ENCODE assay signal across 18 mouse cellular contexts in genomic region chr9:98025548-98025947, GRCm38 (mm10). TPM values are rescaled to one million over a fixed set of nuclear protein-coding genes. Genes with fewer than 3 reads are reported as not detected.
"Had no signal": no experiment of that assay in that cellular context is flagged by ENCODE, and none has a peak within 500 bp of the region (broad histone marks: within the 10 kb centered on the region; RNA-seq: fewer than 3 reads in every experiment).

No protein-coding gene starts in this region.

- H3K27ac ChIP-seq: liver, embryonic 15.5 days; lung, embryonic 15.5 days; macrophage; midbrain, embryonic 13.5 days; midbrain, embryonic 15.5 days; neural tube, embryonic 12.5 days; stomach, embryonic 15.5 days; stomach, postnatal 0 days had no signal

- H3K9ac ChIP-seq: liver, embryonic 15.5 days; liver, postnatal 0 days; lung, embryonic 15.5 days; midbrain, embryonic 13.5 days; midbrain, embryonic 15.5 days; neural tube, embryonic 12.5 days; stomach, embryonic 15.5 days had no signal

- H3K4me2 ChIP-seq: liver, embryonic 15.5 days; lung, embryonic 15.5 days; midbrain, embryonic 11.5 days; midbrain, embryonic 13.5 days; midbrain, embryonic 15.5 days; neural tube, embryonic 12.5 days; stomach, embryonic 15.5 days had no signal

- ATAC-seq: liver, postnatal 0 days; lung, postnatal 0 days; midbrain, embryonic 13.5 days; midbrain, embryonic 15.5 days had no signal

- DNase-seq: liver, postnatal 0 days; lung, adult 2 months; lung, postnatal 14 days; lung, postnatal 36 days; right cerebral cortex, postnatal 25 days; thymus, adult 2 months; thymus, postnatal 36 days had no signal

- H3K36me3 ChIP-seq: liver, embryonic 15.5 days; lung, embryonic 15.5 days; midbrain, embryonic 13.5 days; midbrain, embryonic 15.5 days; neural tube, embryonic 12.5 days; stomach, embryonic 15.5 days had no signal

- H3K27me3 ChIP-seq: liver, embryonic 15.5 days; lung, embryonic 15.5 days; midbrain, embryonic 13.5 days; neural tube, embryonic 12.5 days; stomach, embryonic 15.5 days had no signal

- H3K4me3 ChIP-seq: liver, embryonic 15.5 days; lung, embryonic 15.5 days; megakaryocyte, embryonic 14.5 days; midbrain, embryonic 13.5 days; midbrain, embryonic 15.5 days; neural tube, embryonic 12.5 days; stomach, embryonic 15.5 days had no signal

- H3K9me3 ChIP-seq: liver, embryonic 15.5 days; lung, embryonic 15.5 days; midbrain, embryonic 13.5 days; midbrain, embryonic 15.5 days; neural tube, embryonic 12.5 days; stomach, embryonic 15.5 days had no signal

- H3K4me1 ChIP-seq: liver, embryonic 15.5 days; lung, embryonic 15.5 days; megakaryocyte, embryonic 14.5 days; midbrain, embryonic 13.5 days; midbrain, embryonic 15.5 days; neural tube, embryonic 12.5 days; stomach, embryonic 15.5 days had no signal

RNA-seq across cellular contexts. Expression of gene Clstn2, which starts 7.4 kb away (rescaled TPM):
- polyA plus RNA-seq: macrophage had no signal
